Mouse (Mus musculus): ENCODE results near the gene Map3k4. TPM values are rescaled to one million over a fixed set of nuclear protein-coding genes. Genes with fewer than 3 reads are reported as not detected.

The Map3k4 gene
- total and polyA plus RNA-seq, 2 experiments: 10.7 to 19.2 TPM

DNA sequence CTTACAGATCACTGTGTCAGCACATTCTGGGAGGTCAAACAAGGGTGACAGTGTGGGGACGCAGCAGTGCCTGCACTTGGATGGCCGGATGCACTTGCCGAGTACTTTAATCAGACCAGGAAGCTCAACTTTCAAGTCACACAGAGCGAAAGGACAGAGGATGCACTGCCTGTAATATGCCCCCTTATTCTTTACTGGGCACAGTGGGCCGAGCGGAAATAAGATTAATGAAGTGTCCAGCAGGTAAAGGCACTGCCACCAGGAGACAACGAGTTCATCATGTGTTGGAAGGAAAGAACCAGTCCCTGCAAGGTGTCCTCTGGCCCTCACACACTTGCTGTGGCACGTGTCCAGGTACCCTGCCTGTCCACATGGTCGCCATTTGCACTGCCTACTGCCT is 94.5 kb downstream of the Map3k4 start:
- WGBS: 80% methylated on average over 9 of the region's 9 CpGs
- H3K9ac ChIP-seq (ENCODE audit: low read depth, low read length): no peak overlapping the region
- no peak for TF ChIP-seq POLR2A (IDR thresholded peaks at IDR 0.05; ENCODE audit: extremely low read depth, insufficient read depth, low read length)
- TF ChIP-seq CTCF (IDR thresholded peaks at IDR 0.05; ENCODE audit: low read depth, low read length): no peak
- no peak for DNase-seq (ENCODE audit: extremely low read depth, low read depth, low spot score)
- peaks cover 1% of the 10 kb centered on the region; the same call in 1 of the 2 replicates for H3K36me3 ChIP-seq (ENCODE audit: control insufficient read depth, insufficient read depth, low read length)
- H3K4me3 ChIP-seq (ENCODE audit: insufficient read depth, low read depth, low read length): no peak overlapping the region
- H3K4me1 ChIP-seq (ENCODE audit: control insufficient read depth, insufficient read depth, low read length): no peaks in the 10 kb centered on the region
- no peak overlapping the region for H3K27ac ChIP-seq (replicated peaks; ENCODE audit: insufficient read depth, low read depth, low read length)
- H3K79me2 ChIP-seq (ENCODE audit: control insufficient read depth, insufficient read depth, low read length): no peaks in the 10 kb centered on the region
- no peaks in the 10 kb centered on the region for H3K27me3 ChIP-seq (ENCODE audit: control insufficient read depth, insufficient read depth, low read length)

GRCm38 (mm10) chr17:12223682-12224081 is 94.9 kb downstream of the Map3k4 start:
- Histone ChIP-seq H3K27me3 (ENCODE audit: control insufficient read depth, insufficient read depth, low read length) (no peaks in the 10 kb centered on the region), H3K36me3 (ENCODE audit: control insufficient read depth, insufficient read depth, low read length) (no peaks in the 10 kb centered on the region; the same call in 1 of the 2 replicates), H3K4me1 (ENCODE audit: control insufficient read depth, insufficient read depth, low read length) (no peaks in the 10 kb centered on the region), H3K4me3 (ENCODE audit: insufficient read depth, low read depth, low read length) (no peak overlapping the region), H3K79me2 (ENCODE audit: control insufficient read depth, insufficient read depth, low read length) (no peaks in the 10 kb centered on the region), H3K9ac (ENCODE audit: low read depth, low read length) (no peak overlapping the region), H3K27ac (replicated peaks; ENCODE audit: insufficient read depth, low read depth, low read length) (no peak overlapping the region)
- no peak for TF ChIP-seq CTCF (IDR thresholded peaks at IDR 0.05; ENCODE audit: low read depth, low read length)
- TF ChIP-seq POLR2A (IDR thresholded peaks at IDR 0.05; ENCODE audit: extremely low read depth, insufficient read depth, low read length): no peak
- 84% methylated on average over 5 of the region's 5 CpGs for WGBS
- DNase-seq (ENCODE audit: extremely low read depth, low read depth, low spot score): no peak

DNA sequence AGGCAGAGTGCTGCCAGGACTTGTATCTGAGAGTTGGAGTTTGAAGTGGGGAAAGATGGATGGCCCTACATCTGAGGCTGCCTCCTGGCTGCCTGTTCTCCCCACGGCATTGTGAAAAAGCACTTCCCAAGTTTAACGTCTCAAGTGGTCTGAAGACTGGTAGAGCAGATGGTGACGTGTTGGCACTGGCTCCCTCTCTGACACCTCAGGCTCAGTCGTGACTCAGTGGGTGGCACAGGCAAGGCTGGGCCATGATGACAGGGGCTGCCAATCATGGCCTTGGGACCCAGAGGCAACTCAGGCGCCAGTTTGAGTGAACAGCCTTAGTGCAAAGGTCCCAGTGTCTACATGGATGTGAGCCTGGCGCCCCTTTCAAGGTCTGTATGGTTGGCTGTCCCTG is 96.7 kb downstream of the Map3k4 start:
- Histone ChIP-seq H3K36me3 (ENCODE audit: control insufficient read depth, insufficient read depth, low read length) (no peaks in the 10 kb centered on the region; the same call in 1 of the 2 replicates), H3K79me2 (ENCODE audit: control insufficient read depth, insufficient read depth, low read length) (no peaks in the 10 kb centered on the region), H3K9ac (ENCODE audit: low read depth, low read length) (no peak overlapping the region), H3K27me3 (ENCODE audit: control insufficient read depth, insufficient read depth, low read length) (no peaks in the 10 kb centered on the region), H3K4me3 (ENCODE audit: insufficient read depth, low read depth, low read length) (no peak overlapping the region), H3K4me1 (ENCODE audit: control insufficient read depth, insufficient read depth, low read length) (no peaks in the 10 kb centered on the region), H3K27ac (replicated peaks; ENCODE audit: insufficient read depth, low read depth, low read length) (no peak overlapping the region)
- TF ChIP-seq POLR2A (IDR thresholded peaks at IDR 0.05; ENCODE audit: extremely low read depth, insufficient read depth, low read length) (no peak), CTCF (IDR thresholded peaks at IDR 0.05; ENCODE audit: low read depth, low read length) (no peak)
- no peak for DNase-seq (ENCODE audit: extremely low read depth, low read depth, low spot score)
- WGBS: 85% methylated on average over 6 of the region's 6 CpGs

DNA sequence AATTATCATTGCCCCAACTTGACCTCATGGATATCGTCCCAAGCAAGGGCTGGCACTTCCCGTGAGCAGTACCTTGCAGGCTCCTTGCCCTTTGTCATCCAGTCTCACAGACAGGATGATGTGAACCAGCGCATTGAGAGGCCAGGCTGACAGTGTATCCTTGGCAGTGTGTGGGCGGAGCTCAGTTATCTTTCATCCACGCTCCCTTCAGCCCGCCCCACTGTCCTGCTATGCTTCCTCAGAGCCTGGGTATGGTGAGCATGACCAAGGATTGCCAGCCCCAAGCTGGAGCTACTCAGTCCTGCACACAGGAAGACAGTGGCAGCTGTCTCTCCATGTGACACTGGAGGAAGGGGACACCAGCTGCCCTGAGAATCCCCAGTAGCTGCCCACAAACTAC is 102.4 kb downstream of the Map3k4 start:
- TF ChIP-seq POLR2A (IDR thresholded peaks at IDR 0.05; ENCODE audit: extremely low read depth, insufficient read depth, low read length) (no peak), CTCF (IDR thresholded peaks at IDR 0.05; ENCODE audit: low read depth, low read length) (no peak)
- H3K9ac ChIP-seq (ENCODE audit: low read depth, low read length): no peak overlapping the region

GRCm38 (mm10) chr17:12213430-12213829 is 105.2 kb downstream of the Map3k4 start:
- Histone ChIP-seq H3K4me3 (ENCODE audit: insufficient read depth, low read depth, low read length) (no peak overlapping the region), H3K4me1 (ENCODE audit: control insufficient read depth, insufficient read depth, low read length) (no peaks in the 10 kb centered on the region), H3K27ac (replicated peaks; ENCODE audit: insufficient read depth, low read depth, low read length) (no peak overlapping the region), H3K9ac (ENCODE audit: low read depth, low read length) (no peak overlapping the region), H3K79me2 (ENCODE audit: control insufficient read depth, insufficient read depth, low read length) (no peaks in the 10 kb centered on the region), H3K27me3 (ENCODE audit: control insufficient read depth, insufficient read depth, low read length) (no peaks in the 10 kb centered on the region), H3K36me3 (ENCODE audit: control insufficient read depth, insufficient read depth, low read length) (no peaks in the 10 kb centered on the region)
- WGBS: 87% methylated on average over 8 of the region's 8 CpGs
- DNase-seq (ENCODE audit: extremely low read depth, low read depth, low spot score): no peak
- TF ChIP-seq CTCF (IDR thresholded peaks at IDR 0.05; ENCODE audit: low read depth, low read length) (no peak), POLR2A (IDR thresholded peaks at IDR 0.05; ENCODE audit: extremely low read depth, insufficient read depth, low read length) (no peak)

More for the DNA sequence above, 102.4 kb downstream of the Map3k4 start:
- no peak for DNase-seq (ENCODE audit: extremely low read depth, low read depth, low spot score)
- no peaks in the 10 kb centered on the region for H3K79me2 ChIP-seq (ENCODE audit: control insufficient read depth, insufficient read depth, low read length)
- WGBS: 71% methylated on average over 6 of the region's 6 CpGs
- no peaks in the 10 kb centered on the region for H3K27me3 ChIP-seq (ENCODE audit: control insufficient read depth, insufficient read depth, low read length)
- H3K4me1 ChIP-seq (ENCODE audit: control insufficient read depth, insufficient read depth, low read length): no peaks in the 10 kb centered on the region
- H3K27ac ChIP-seq (replicated peaks; ENCODE audit: insufficient read depth, low read depth, low read length): no peak overlapping the region
- no peak overlapping the region for H3K4me3 ChIP-seq (ENCODE audit: insufficient read depth, low read depth, low read length)
- no peaks in the 10 kb centered on the region for H3K36me3 ChIP-seq (ENCODE audit: control insufficient read depth, insufficient read depth, low read length)

GRCm38 (mm10) chr17:12212341-12212740 is 106.3 kb downstream of the Map3k4 start:
- no peak for TF ChIP-seq POLR2A (IDR thresholded peaks at IDR 0.05; ENCODE audit: extremely low read depth, insufficient read depth, low read length)
- TF ChIP-seq CTCF (IDR thresholded peaks at IDR 0.05; ENCODE audit: low read depth, low read length): no peak
- Histone ChIP-seq H3K4me3 (ENCODE audit: insufficient read depth, low read depth, low read length) (no peak overlapping the region), H3K4me1 (ENCODE audit: control insufficient read depth, insufficient read depth, low read length) (no peaks in the 10 kb centered on the region), H3K79me2 (ENCODE audit: control insufficient read depth, insufficient read depth, low read length) (no peaks in the 10 kb centered on the region), H3K9ac (ENCODE audit: low read depth, low read length) (no peak overlapping the region), H3K27ac (replicated peaks; ENCODE audit: insufficient read depth, low read depth, low read length) (no peak overlapping the region), H3K36me3 (ENCODE audit: control insufficient read depth, insufficient read depth, low read length) (no peaks in the 10 kb centered on the region), H3K27me3 (ENCODE audit: control insufficient read depth, insufficient read depth, low read length) (no peaks in the 10 kb centered on the region)
- no peak for DNase-seq (ENCODE audit: extremely low read depth, low read depth, low spot score)
- WGBS: 90% methylated on average over 6 of the region's 6 CpGs

All from liver, adult 2 months (tissue).